Mouse (Mus musculus) midbrain, embryonic 16.5 days (tissue): ENCODE measurements around the gene Frem3. TPM values are rescaled to one million over a fixed set of nuclear protein-coding genes. Genes with fewer than 3 reads are reported as not detected.

ENCODE experiments used
- ATAC-seq: fragments of 200-750 bp; cut with Nextera tagmentation; 2 replicates; pipeline ENCODE4 v1.8.0; 2017; ENCODE audit warnings: moderate TSS enrichment
- H3K27ac ChIP-seq: fragments of 300-500 bp; sonication (generic); 2 replicates; pipeline ENCODE4 v1.5.1; 2014; ENCODE audit warnings: mild to moderate bottlenecking, low read length, mixed read lengths
- H3K27me3 ChIP-seq: fragments of 300-500 bp; sonication (generic); 2 replicates; pipeline ENCODE4 v1.6.1; 2014; ENCODE audit warnings: low read depth, low read length, mixed read lengths; ENCODE audit not compliant: control insufficient read depth, insufficient read depth
- H3K36me3 ChIP-seq: fragments of 300-500 bp; sonication (generic); 2 replicates; pipeline ENCODE4 v1.6.1; 2014; ENCODE audit warnings: mild to moderate bottlenecking, low read length, moderate library complexity, mixed read lengths; ENCODE audit not compliant: control insufficient read depth, insufficient read depth
- H3K4me1 ChIP-seq: fragments of 300-500 bp; sonication (generic); 2 replicates; pipeline ENCODE4 v1.6.1; 2014; ENCODE audit warnings: mild to moderate bottlenecking, low read length, mixed read lengths; ENCODE audit not compliant: control insufficient read depth, insufficient read depth
- H3K4me2 ChIP-seq: fragments of 300-500 bp; sonication (generic); 2 replicates; pipeline ENCODE4 v1.6.1; 2014; ENCODE audit warnings: mild to moderate bottlenecking, low read length, mixed read lengths
- H3K4me3 ChIP-seq: fragments of 300-500 bp; sonication (generic); 2 replicates; pipeline ENCODE4 v1.5.1; 2014; ENCODE audit warnings: low read depth, mild to moderate bottlenecking, low read length, moderate library complexity, mixed read lengths
- H3K9ac ChIP-seq: fragments of 300-500 bp; sonication (generic); 2 replicates; pipeline ENCODE4 v1.6.1; 2014; ENCODE audit warnings: low read depth, low read length, mixed read lengths
- H3K9me3 ChIP-seq: fragments of 300-500 bp; sonication (generic); replicated peaks from 2 replicates; pipeline ENCODE4 v1.6.1; 2014; ENCODE audit warnings: mild to moderate bottlenecking, low read length, mixed read lengths; ENCODE audit not compliant: control insufficient read depth, poor library complexity, severe bottlenecking
- whole genome bisulfite sequencing: fragments of 180-500 bp; shearing (Covaris S2); extraction: QIAGEN DNeasy Blood & Tissue Kit; methylation state at CpG from one replicate; pipeline ENCODE4 v1.1.7; 2014; 5-methylcytosine and 5-hydroxymethylcytosine counted together
- polyA plus RNA-seq: library from polyadenylated mRNA; unstranded; fragments of >200 nt; fragmentation: Nextera tagmentation; extraction: Ambion mirVana; gene quantifications from 2 replicates; pipeline ENCODE4 v1.2.1, GENCODE M21; 2015

Gene Frem3
- polyA plus RNA-seq, 1 experiment from 2014 or later, result 0.09 TPM

DNA sequence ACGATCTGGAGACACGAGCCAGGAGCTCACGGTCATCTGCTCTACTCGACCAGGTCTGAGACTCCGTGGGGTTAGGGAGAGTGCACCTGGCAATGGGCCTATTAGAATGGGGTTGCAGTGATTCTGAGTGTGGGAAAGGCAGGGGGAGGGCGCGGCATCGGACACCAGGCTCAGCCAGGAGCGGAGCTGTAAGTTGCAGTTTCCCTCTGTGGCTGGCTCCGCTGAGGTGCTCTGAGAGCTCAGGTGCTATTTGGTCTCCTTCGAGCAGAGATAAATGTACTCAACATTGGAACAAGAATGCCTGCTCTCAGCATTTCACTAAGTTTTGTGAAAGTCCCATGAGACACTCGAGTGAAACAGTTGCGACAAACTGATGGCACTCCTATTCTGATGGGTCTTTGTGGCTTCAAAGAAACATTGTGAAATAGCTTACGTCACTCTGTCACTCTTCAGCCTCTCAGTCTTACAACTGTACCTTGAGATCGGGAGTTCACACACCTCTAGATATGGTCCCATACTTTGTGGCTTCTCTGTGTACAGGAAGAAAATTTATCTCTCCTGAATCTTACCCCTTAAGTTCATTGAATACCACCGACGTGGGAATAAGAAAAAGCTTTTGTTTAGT, 58.5 kb downstream of the Frem3 start:
- no peak for ATAC-seq
- Histone ChIP-seq H3K27me3 (no peaks in the 10 kb centered on the region), H3K4me2 (no peak overlapping the region), H3K36me3 (no peaks in the 10 kb centered on the region), H3K4me1 (no peaks in the 10 kb centered on the region), H3K9me3 (no peaks in the 10 kb centered on the region), H3K4me3 (no peak overlapping the region), H3K27ac (no peak overlapping the region), H3K9ac (no peak overlapping the region)
- WGBS, result 83% methylated on average over 17 of the region's 17 CpGs

DNA sequence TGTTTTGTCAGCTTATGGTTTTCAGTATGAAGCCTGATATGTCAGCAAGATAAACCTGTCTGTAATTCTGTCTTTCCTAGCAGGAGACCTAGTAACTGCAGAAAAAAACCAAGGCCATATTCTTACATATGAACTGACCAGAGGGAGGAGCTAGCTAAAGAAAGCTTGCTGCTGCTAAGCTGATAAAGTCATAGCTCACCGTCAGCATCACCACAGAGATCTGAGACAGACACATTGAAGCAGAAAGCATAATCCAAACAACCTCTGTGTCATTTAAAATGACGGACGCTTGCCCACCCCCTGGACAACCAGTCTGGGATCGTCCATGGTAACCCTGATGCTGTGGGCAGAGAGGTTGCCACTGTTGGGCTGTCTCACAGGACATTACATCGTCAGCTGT, 71.7 kb downstream of the Frem3 start:
- no peak overlapping the region for H3K4me3 ChIP-seq
- H3K4me2 ChIP-seq, result no peak overlapping the region
- H3K27ac ChIP-seq, result no peak overlapping the region
- 66% methylated on average over 5 of the region's 5 CpGs for WGBS
- no peak for ATAC-seq
- no peaks in the 10 kb centered on the region for H3K9me3 ChIP-seq
- no peaks in the 10 kb centered on the region for H3K4me1 ChIP-seq
- no peak overlapping the region for H3K9ac ChIP-seq
- no peaks in the 10 kb centered on the region for H3K27me3 ChIP-seq
- H3K36me3 ChIP-seq, result no peaks in the 10 kb centered on the region

DNA sequence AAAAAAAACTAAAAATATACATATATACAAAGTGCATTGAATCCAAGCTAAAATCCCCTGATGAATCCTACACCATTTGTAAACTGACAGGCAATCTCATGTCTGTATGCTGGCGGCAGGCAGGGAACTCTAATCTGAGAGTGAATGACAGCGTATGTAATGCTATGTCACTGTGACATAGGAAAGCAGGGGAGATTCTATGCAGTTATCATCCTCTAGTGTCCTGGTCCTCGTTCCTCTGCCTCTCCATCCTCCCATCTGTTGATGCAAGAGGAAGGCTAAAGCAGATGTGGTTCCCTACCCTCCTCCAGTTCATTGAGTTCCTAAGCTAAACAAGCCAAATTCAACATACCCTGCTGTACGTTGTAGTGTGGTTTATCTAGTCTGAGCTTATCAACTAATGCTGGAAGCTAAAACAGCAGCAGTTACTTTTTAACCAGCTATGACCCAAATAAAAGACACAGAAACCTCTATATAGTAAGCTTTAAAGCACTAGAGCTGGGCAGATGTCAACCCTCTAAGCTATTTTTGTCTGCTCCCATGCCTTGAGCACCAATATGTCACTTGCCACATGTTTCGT, 73.0 kb downstream of the Frem3 start:
- no peak overlapping the region for H3K27ac ChIP-seq
- H3K4me2 ChIP-seq, result no peak overlapping the region
- H3K9me3 ChIP-seq, result no peaks in the 10 kb centered on the region
- no peaks in the 10 kb centered on the region for H3K36me3 ChIP-seq
- no peak for ATAC-seq
- no peaks in the 10 kb centered on the region for H3K4me1 ChIP-seq
- H3K4me3 ChIP-seq, result no peak overlapping the region
- no peak overlapping the region for H3K9ac ChIP-seq
- H3K27me3 ChIP-seq, result no peaks in the 10 kb centered on the region
- WGBS, result 81% methylated on average over 5 of the region's 5 CpGs

DNA sequence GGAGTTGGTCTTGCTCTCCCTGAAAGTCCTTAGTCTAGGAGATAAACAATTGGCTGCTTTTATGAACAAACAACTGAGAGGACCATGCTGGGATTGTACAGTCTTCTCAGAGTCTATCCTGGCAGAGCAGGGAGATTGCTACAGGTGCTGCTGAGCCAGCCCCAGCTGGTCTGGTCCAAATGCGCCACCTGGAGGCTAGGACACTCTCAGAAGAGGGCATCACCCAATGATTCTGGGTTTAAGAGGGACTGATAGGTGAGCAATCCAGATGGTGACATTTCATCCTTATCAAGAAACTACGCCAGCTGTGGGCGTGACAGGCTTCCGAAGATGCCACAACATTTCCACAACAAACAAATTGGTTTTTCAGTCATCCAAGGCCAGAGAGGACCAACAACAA, 77.3 kb downstream of the Frem3 start:
- Histone ChIP-seq H3K9me3 (no peaks in the 10 kb centered on the region), H3K4me1 (no peaks in the 10 kb centered on the region), H3K4me2 (no peak overlapping the region), H3K9ac (no peak overlapping the region), H3K4me3 (no peak overlapping the region), H3K36me3 (no peaks in the 10 kb centered on the region), H3K27me3 (no peaks in the 10 kb centered on the region), H3K27ac (no peak overlapping the region)
- ATAC-seq, result peak; percentile 89; the same call in 1 of the 2 replicates
- WGBS, result 50% methylated on average over 4 of the region's 4 CpGs

DNA sequence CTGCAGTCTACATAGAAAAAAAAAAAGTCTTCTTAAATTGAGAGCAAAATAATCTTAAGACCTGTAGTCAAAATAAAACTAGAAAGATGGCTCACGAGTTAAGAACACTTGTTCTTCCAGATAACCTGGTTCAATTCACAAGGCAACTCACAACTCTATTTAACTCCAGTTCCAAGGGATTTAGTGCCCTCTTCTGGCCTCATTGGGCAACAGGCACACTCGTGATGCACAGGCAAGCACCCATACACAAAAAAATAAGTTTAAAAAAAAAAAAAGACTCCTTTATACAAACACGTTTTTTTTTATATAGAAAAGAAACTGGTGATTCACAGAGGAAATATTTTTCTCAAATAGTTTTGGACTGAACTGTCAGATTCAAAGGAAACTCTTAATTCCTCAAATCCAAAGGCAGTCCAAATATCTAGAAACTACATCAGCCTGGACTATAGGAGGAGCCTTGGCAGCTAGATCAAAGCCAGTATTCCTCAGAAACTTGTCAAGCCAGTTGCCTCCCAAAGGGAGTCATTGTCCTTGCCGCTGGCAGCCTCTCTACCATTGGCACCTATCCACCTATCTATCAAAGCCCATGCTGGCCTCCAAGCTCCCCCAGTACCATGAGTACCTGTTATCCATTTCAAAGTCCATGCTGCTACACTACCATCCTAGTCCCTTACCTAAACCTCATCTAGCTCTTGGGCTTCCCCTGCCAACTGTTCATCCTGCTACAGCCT, 100.0 kb downstream of the Frem3 start:
- 79% methylated on average over 4 of the region's 4 CpGs for WGBS
- H3K9ac ChIP-seq, result no peak overlapping the region
- H3K27ac ChIP-seq, result no peak overlapping the region
- H3K27me3 ChIP-seq, result no peaks in the 10 kb centered on the region
- no peak for ATAC-seq
- H3K9me3 ChIP-seq, result no peaks in the 10 kb centered on the region
- peaks cover 33% of the 10 kb centered on the region for H3K36me3 ChIP-seq
- H3K4me1 ChIP-seq, result no peaks in the 10 kb centered on the region
- H3K4me3 ChIP-seq, result no peak overlapping the region
- no peak overlapping the region for H3K4me2 ChIP-seq

DNA sequence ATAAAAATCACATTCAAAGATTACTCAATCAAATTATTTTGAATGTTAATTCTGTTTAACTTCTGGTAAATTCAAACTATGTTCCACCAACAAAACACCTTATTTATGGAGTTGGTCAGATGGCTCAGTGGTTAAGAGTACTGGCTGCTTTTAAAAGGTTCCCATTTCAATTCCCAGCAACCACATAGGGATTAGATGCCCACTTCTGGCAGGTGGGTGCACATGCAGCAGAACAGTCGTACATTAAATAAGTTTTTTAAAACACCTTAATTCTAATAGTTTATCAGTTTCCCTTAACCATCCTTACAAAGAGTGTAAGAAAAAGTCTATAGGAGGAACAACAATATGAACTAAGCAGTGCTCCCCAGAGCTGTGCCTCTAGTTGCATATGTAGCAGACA, 103.6 kb downstream of the Frem3 start:
- 88% methylated on average over 1 of the region's 1 CpGs for WGBS
- peaks cover 26% of the 10 kb centered on the region for H3K36me3 ChIP-seq
- ATAC-seq, result no peak

DNA sequence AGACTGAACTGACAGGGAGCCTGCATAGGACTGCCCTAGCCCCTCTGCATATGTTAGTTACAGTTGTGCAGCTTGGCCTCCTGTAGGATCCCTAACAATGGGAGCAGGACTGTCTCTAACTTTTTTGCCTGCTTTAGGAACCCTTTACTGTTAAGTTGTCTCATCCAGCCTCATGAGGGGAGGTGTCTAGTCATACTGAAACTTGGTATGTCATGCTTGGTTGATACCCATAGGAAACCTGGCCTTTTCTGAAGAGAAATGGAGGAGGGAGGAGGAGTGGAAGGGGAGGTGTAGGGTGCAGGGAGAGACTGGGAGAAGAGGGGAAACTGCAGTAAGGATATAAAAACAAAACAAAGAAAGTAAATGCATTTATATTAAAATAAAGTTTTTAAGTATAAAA, 121.4 kb downstream of the Frem3 start:
- no peaks in the 10 kb centered on the region for H3K9me3 ChIP-seq
- H3K4me2 ChIP-seq, result no peak overlapping the region
- no peak overlapping the region for H3K27ac ChIP-seq
- H3K9ac ChIP-seq, result no peak overlapping the region
- H3K27me3 ChIP-seq, result no peaks in the 10 kb centered on the region
- peaks cover 2% of the 10 kb centered on the region; the same call in 1 of the 2 replicates for H3K4me1 ChIP-seq
- no peak overlapping the region for H3K4me3 ChIP-seq
- ATAC-seq, result no peak
- peaks cover 18% of the 10 kb centered on the region for H3K36me3 ChIP-seq

More for the DNA sequence above, 103.6 kb downstream of the Frem3 start:
- H3K4me1 ChIP-seq, result no peaks in the 10 kb centered on the region
- H3K4me2 ChIP-seq, result no peak overlapping the region
- no peaks in the 10 kb centered on the region for H3K27me3 ChIP-seq
- H3K9me3 ChIP-seq, result no peaks in the 10 kb centered on the region
- no peak overlapping the region for H3K9ac ChIP-seq
- no peak overlapping the region for H3K4me3 ChIP-seq
- H3K27ac ChIP-seq, result no peak overlapping the region

DNA sequence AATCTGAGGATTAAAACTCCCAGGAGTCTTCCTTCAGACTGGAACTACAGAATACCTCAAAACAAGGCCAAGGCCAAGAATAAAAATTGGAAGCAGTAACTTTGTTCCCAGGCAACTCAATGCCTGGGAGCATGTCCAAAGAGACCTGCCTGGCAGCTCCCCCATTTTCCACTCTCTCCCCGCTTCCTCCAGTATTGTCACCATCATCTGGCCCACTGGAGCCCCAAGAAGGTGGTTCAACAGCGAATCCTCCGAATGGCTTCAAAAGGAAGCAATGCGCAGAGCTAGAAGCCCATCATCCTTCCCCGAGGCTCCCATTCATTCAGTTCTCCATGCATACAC, 127.1 kb downstream of the Frem3 start:
- H3K4me1 ChIP-seq, result peaks cover 9% of the 10 kb centered on the region
- peak overlapping the region; percentile 84 for H3K4me3 ChIP-seq
- H3K9me3 ChIP-seq, result no peaks in the 10 kb centered on the region
- peak overlapping the region; percentile 95 for H3K27ac ChIP-seq
- H3K27me3 ChIP-seq, result no peaks in the 10 kb centered on the region
- peaks cover 7% of the 10 kb centered on the region; the same call in 1 of the 2 replicates for H3K36me3 ChIP-seq
- H3K4me2 ChIP-seq, result peak overlapping the region; percentile 95
- 0% methylated on average over 5 of the region's 5 CpGs for WGBS
- no peak for ATAC-seq
- peak overlapping the region; percentile 87 for H3K9ac ChIP-seq
